Mouse (Mus musculus): ENCODE measurements at regions not wholly inside any gene's neighbourhood (a gene's known extent, or its start where the extent isn't known, plus 50 kb on each side); places are given as distances from the start of the nearest gene placed in this dataset.
"Not testable (repeated sequence)": the region's sequence is repeated elsewhere in the genome, so short reads cannot be mapped to it uniquely, and the experiment has no call there.

GRCm38 (mm10) chr5:7655280-7655679 lies 305.0 kb upstream of the Steap4 start:
- ATAC-seq (ENCODE audit: insufficient read depth, low read depth) (no peak), DNase-seq (ENCODE audit: low spot score) (no peak)
- no peak overlapping the region for H3K9ac ChIP-seq (replicated peaks; ENCODE audit: low read depth, low read length)
- H3K9me3 ChIP-seq (replicated peaks; ENCODE audit: control insufficient read depth, low read length), result no peaks in the 10 kb centered on the region
- H3K4me3 ChIP-seq (ENCODE audit: low read depth, low read length), result no peak overlapping the region
- TF ChIP-seq CTCF (IDR thresholded peaks at IDR 0.05; ENCODE audit: low read depth) (no peak), EP300 (IDR thresholded peaks at IDR 0.05; ENCODE audit: low read depth) (no peak)
- 46% methylated on average over 2 of the region's 2 CpGs for WGBS
- no peaks in the 10 kb centered on the region for H3K36me3 ChIP-seq (replicated peaks; ENCODE audit: control insufficient read depth, insufficient read depth, low read length)
- H3K27me3 ChIP-seq (ENCODE audit: control insufficient read depth, insufficient read depth, low read length), result no peaks in the 10 kb centered on the region
- no peaks in the 10 kb centered on the region for H3K4me1 ChIP-seq (ENCODE audit: control insufficient read depth, insufficient read depth)
- H3K4me2 ChIP-seq (ENCODE audit: low read depth, low read length), result no peak overlapping the region
- no peak overlapping the region for H3K27ac ChIP-seq (ENCODE audit: low read depth)

- 38% methylated on average over 1 of the region's 1 CpGs for WGBS
- H3K4me2 ChIP-seq (ENCODE audit: low read depth, low read length), result no peak overlapping the region
- no peaks in the 10 kb centered on the region for H3K27me3 ChIP-seq (ENCODE audit: control insufficient read depth, insufficient read depth, low read length)
- TF ChIP-seq EP300 (IDR thresholded peaks at IDR 0.05; ENCODE audit: low read depth) (no peak), CTCF (IDR thresholded peaks at IDR 0.05; ENCODE audit: low read depth) (no peak)
- DNase-seq (ENCODE audit: low spot score) (no peak), ATAC-seq (ENCODE audit: insufficient read depth, low read depth) (no peak)
- H3K4me1 ChIP-seq (ENCODE audit: control insufficient read depth, insufficient read depth), result no peaks in the 10 kb centered on the region
- no peaks in the 10 kb centered on the region for H3K36me3 ChIP-seq (replicated peaks; ENCODE audit: control insufficient read depth, insufficient read depth, low read length)
- H3K9me3 ChIP-seq (replicated peaks; ENCODE audit: control insufficient read depth, low read length), result no peaks in the 10 kb centered on the region
- no peak overlapping the region for H3K9ac ChIP-seq (replicated peaks; ENCODE audit: low read depth, low read length)
- no peak overlapping the region for H3K27ac ChIP-seq (ENCODE audit: low read depth)
- no peak overlapping the region for H3K4me3 ChIP-seq (ENCODE audit: low read depth, low read length)
Measured at GRCm38 (mm10) chr5:7701776-7702175, 258.5 kb upstream of the Steap4 start.

GRCm38 (mm10) chr5:7719557-7719956 lies 240.7 kb upstream of the Steap4 start:
- H3K36me3 ChIP-seq (replicated peaks; ENCODE audit: control insufficient read depth, insufficient read depth, low read length), result no peaks in the 10 kb centered on the region
- no peaks in the 10 kb centered on the region for H3K4me1 ChIP-seq (ENCODE audit: control insufficient read depth, insufficient read depth)
- TF ChIP-seq CTCF (IDR thresholded peaks at IDR 0.05; ENCODE audit: low read depth), result no peak
- no peak for TF ChIP-seq EP300 (IDR thresholded peaks at IDR 0.05; ENCODE audit: low read depth)
- H3K9me3 ChIP-seq (replicated peaks; ENCODE audit: control insufficient read depth, low read length), result no peaks in the 10 kb centered on the region
- no peak overlapping the region for H3K9ac ChIP-seq (replicated peaks; ENCODE audit: low read depth, low read length)
- ATAC-seq (ENCODE audit: insufficient read depth, low read depth), result no peak
- no peaks in the 10 kb centered on the region for H3K27me3 ChIP-seq (ENCODE audit: control insufficient read depth, insufficient read depth, low read length)
- DNase-seq (ENCODE audit: low spot score), result no peak
- H3K4me3 ChIP-seq (ENCODE audit: low read depth, low read length), result no peak overlapping the region
- no peak overlapping the region for H3K27ac ChIP-seq (ENCODE audit: low read depth)
- H3K4me2 ChIP-seq (ENCODE audit: low read depth, low read length), result no peak overlapping the region

- Histone ChIP-seq H3K36me3 (replicated peaks; ENCODE audit: control insufficient read depth, insufficient read depth, low read length) (no peaks in the 10 kb centered on the region), H3K4me3 (ENCODE audit: low read depth, low read length) (no peak overlapping the region), H3K27me3 (ENCODE audit: control insufficient read depth, insufficient read depth, low read length) (no peaks in the 10 kb centered on the region), H3K9ac (replicated peaks; ENCODE audit: low read depth, low read length) (no peak overlapping the region), H3K27ac (ENCODE audit: low read depth) (no peak overlapping the region), H3K4me2 (ENCODE audit: low read depth, low read length) (no peak overlapping the region), H3K4me1 (ENCODE audit: control insufficient read depth, insufficient read depth) (no peaks in the 10 kb centered on the region), H3K9me3 (replicated peaks; ENCODE audit: control insufficient read depth, low read length) (no peaks in the 10 kb centered on the region)
- TF ChIP-seq EP300 (IDR thresholded peaks at IDR 0.05; ENCODE audit: low read depth) (no peak), CTCF (IDR thresholded peaks at IDR 0.05; ENCODE audit: low read depth) (no peak)
- WGBS, result 54% methylated on average over 3 of the region's 3 CpGs
- ATAC-seq (ENCODE audit: insufficient read depth, low read depth) (no peak), DNase-seq (ENCODE audit: low spot score) (no peak)
Measured at GRCm38 (mm10) chr5:7720061-7720460, 240.2 kb upstream of the Steap4 start.

GRCm38 (mm10) chr5:7720688-7721087 lies 239.6 kb upstream of the Steap4 start:
- DNase-seq (ENCODE audit: low spot score) (no peak), ATAC-seq (ENCODE audit: insufficient read depth, low read depth) (no peak)
- H3K9me3 ChIP-seq (replicated peaks; ENCODE audit: control insufficient read depth, low read length), result no peaks in the 10 kb centered on the region
- TF ChIP-seq EP300 (IDR thresholded peaks at IDR 0.05; ENCODE audit: low read depth), result no peak
- no peak for TF ChIP-seq CTCF (IDR thresholded peaks at IDR 0.05; ENCODE audit: low read depth)
- no peaks in the 10 kb centered on the region for H3K4me1 ChIP-seq (ENCODE audit: control insufficient read depth, insufficient read depth)
- WGBS, result 68% methylated on average over 2 of the region's 2 CpGs
- no peak overlapping the region for H3K9ac ChIP-seq (replicated peaks; ENCODE audit: low read depth, low read length)
- H3K27me3 ChIP-seq (ENCODE audit: control insufficient read depth, insufficient read depth, low read length), result no peaks in the 10 kb centered on the region
- no peak overlapping the region for H3K4me3 ChIP-seq (ENCODE audit: low read depth, low read length)
- H3K4me2 ChIP-seq (ENCODE audit: low read depth, low read length), result no peak overlapping the region
- H3K27ac ChIP-seq (ENCODE audit: low read depth), result no peak overlapping the region
- no peaks in the 10 kb centered on the region for H3K36me3 ChIP-seq (replicated peaks; ENCODE audit: control insufficient read depth, insufficient read depth, low read length)

- 52% methylated on average over 2 of the region's 2 CpGs for WGBS
Measured at GRCm38 (mm10) chr5:7732566-7732965, 227.7 kb upstream of the Steap4 start.

More at GRCm38 (mm10) chr5:7732566-7732965, 227.7 kb upstream of the Steap4 start:
- H3K4me3 ChIP-seq (ENCODE audit: low read depth, low read length); H3K9ac ChIP-seq (replicated peaks; ENCODE audit: low read depth, low read length); H3K9me3 ChIP-seq (replicated peaks; ENCODE audit: control insufficient read depth, low read length); H3K36me3 ChIP-seq (replicated peaks; ENCODE audit: control insufficient read depth, insufficient read depth, low read length); H3K4me2 ChIP-seq (ENCODE audit: low read depth, low read length); H3K27ac ChIP-seq (ENCODE audit: low read depth); H3K4me1 ChIP-seq (ENCODE audit: control insufficient read depth, insufficient read depth); DNase-seq (ENCODE audit: low spot score); H3K27me3 ChIP-seq (ENCODE audit: control insufficient read depth, insufficient read depth, low read length); ATAC-seq (ENCODE audit: insufficient read depth, low read depth): not testable (repeated sequence)

All from heart, postnatal 0 days (tissue).